Mouse (Mus musculus) lung, postnatal 0 days (tissue): Measurements from ENCODE around the gene Rras. TPM values are rescaled to one million over a fixed set of nuclear protein-coding genes. Genes with fewer than 3 reads are reported as not detected.

Experiments used
- ATAC-seq: fragments of 200-750 bp; cut with Nextera tagmentation; 2 replicates; pipeline ENCODE4 v1.8.0; 2017; ENCODE audit warnings: moderate library complexity
- DNase-seq: peaks from one replicate; pipeline ENCODE4 v3.0.0-alpha.2; 2016; ENCODE audit warnings: low spot score
- H3K27ac ChIP-seq: fragments of 300-500 bp; sonication (generic); 2 replicates; pipeline ENCODE4 v1.5.1; 2014; ENCODE audit warnings: antibody characterized with exemption, mild to moderate bottlenecking, low read length, mixed read lengths
- H3K27me3 ChIP-seq: fragments of 300-500 bp; sonication (generic); replicated peaks from 2 replicates; pipeline ENCODE4 v1.6.1; 2014; ENCODE audit warnings: low read length, mixed read lengths; ENCODE audit not compliant: insufficient read depth
- H3K36me3 ChIP-seq: fragments of 300-500 bp; sonication (generic); 2 replicates; pipeline ENCODE4 v1.6.1; 2014; ENCODE audit warnings: low read length, mixed read lengths; ENCODE audit not compliant: insufficient read depth
- H3K4me1 ChIP-seq: fragments of 300-500 bp; sonication (generic); 2 replicates; pipeline ENCODE4 v1.6.1; 2014; ENCODE audit warnings: antibody characterized with exemption, low read depth, low read length, mixed read lengths; ENCODE audit not compliant: insufficient read depth
- H3K4me2 ChIP-seq: fragments of 300-500 bp; sonication (generic); replicated peaks from 2 replicates; pipeline ENCODE4 v1.6.1; 2014; ENCODE audit warnings: low read depth, mild to moderate bottlenecking, low read length, moderate library complexity, mixed read lengths
- H3K4me3 ChIP-seq: fragments of 300-500 bp; sonication (generic); 2 replicates; pipeline ENCODE4 v1.5.1; 2014; ENCODE audit warnings: low read depth, low read length
- H3K9ac ChIP-seq: fragments of 300-500 bp; sonication (generic); replicated peaks from 2 replicates; pipeline ENCODE4 v1.6.1; 2014; ENCODE audit warnings: low read depth, mild to moderate bottlenecking
- H3K9me3 ChIP-seq: fragments of 300-500 bp; sonication (generic); 2 replicates; pipeline ENCODE4 v1.6.1; 2016; ENCODE audit warnings: low read length, mixed read lengths
- CTCF ChIP-seq: IDR thresholded peaks from 2 replicates; pipeline ENCODE4 v1.5.1; 2016; ENCODE audit warnings: antibody characterized with exemption, mild to moderate bottlenecking
- EP300 ChIP-seq: IDR thresholded peaks from 2 replicates; pipeline ENCODE4 v1.6.1; 2016; ENCODE audit warnings: antibody characterized with exemption, mild to moderate bottlenecking, control low read depth
- WGBS: fragments of 180-500 bp; shearing (Covaris S2); extraction: QIAGEN DNeasy Blood & Tissue Kit; methylation state at CpG from one replicate; pipeline ENCODE4 v1.1.7; 2014; 5-methylcytosine and 5-hydroxymethylcytosine counted together
- polyA plus RNA-seq: library from polyadenylated mRNA; unstranded; fragments of >200 nt; fragmentation: Nextera tagmentation; extraction: Ambion mirVana; gene quantifications from 2 replicates; pipeline ENCODE4 v1.2.1, GENCODE M21; 2015

Rras gene
- polyA plus RNA-seq, 1 experiment from 2014 or later, result 160 TPM

- H3K4me2 ChIP-seq, result no peak overlapping the region
- no peak for TF ChIP-seq EP300
- TF ChIP-seq CTCF, result no peak
- peaks cover 50% of the 10 kb centered on the region for H3K36me3 ChIP-seq
- H3K4me3 ChIP-seq, result no peak overlapping the region
- H3K9me3 ChIP-seq, result no peaks in the 10 kb centered on the region
- H3K4me1 ChIP-seq, result no peaks in the 10 kb centered on the region
- 82% methylated on average over 11 of the region's 11 CpGs for WGBS
- no peak for DNase-seq
- no peaks in the 10 kb centered on the region for H3K27me3 ChIP-seq
- H3K9ac ChIP-seq, result no peak overlapping the region
- no peak overlapping the region for H3K27ac ChIP-seq
- no peak for ATAC-seq
Measured at GRCm38 (mm10) chr7:45028351-45028750, 10.6 kb downstream of the Rras start.

GRCm38 (mm10) chr7:45029995-45030394 is 12.2 kb downstream of the Rras start:
- DNase-seq (no peak), ATAC-seq (no peak)
- TF ChIP-seq EP300 (no peak), CTCF (no peak)
- Histone ChIP-seq H3K27me3 (no peaks in the 10 kb centered on the region), H3K36me3 (peaks cover 55% of the 10 kb centered on the region), H3K9ac (no peak overlapping the region), H3K9me3 (no peaks in the 10 kb centered on the region), H3K4me2 (no peak overlapping the region), H3K4me3 (no peak overlapping the region), H3K4me1 (no peaks in the 10 kb centered on the region), H3K27ac (no peak overlapping the region)
- WGBS, result 89% methylated on average over 6 of the region's 6 CpGs

GRCm38 (mm10) chr7:45030857-45031256 is 13.1 kb downstream of the Rras start:
- Histone ChIP-seq H3K9me3 (no peaks in the 10 kb centered on the region), H3K27ac (no peak overlapping the region), H3K4me3 (no peak overlapping the region), H3K9ac (no peak overlapping the region), H3K4me2 (no peak overlapping the region), H3K4me1 (no peaks in the 10 kb centered on the region), H3K27me3 (no peaks in the 10 kb centered on the region), H3K36me3 (peaks cover 55% of the 10 kb centered on the region)
- no peak for TF ChIP-seq CTCF
- no peak for TF ChIP-seq EP300
- no peak for DNase-seq
- WGBS, result 96% methylated on average over 8 of the region's 8 CpGs
- no peak for ATAC-seq

DNA sequence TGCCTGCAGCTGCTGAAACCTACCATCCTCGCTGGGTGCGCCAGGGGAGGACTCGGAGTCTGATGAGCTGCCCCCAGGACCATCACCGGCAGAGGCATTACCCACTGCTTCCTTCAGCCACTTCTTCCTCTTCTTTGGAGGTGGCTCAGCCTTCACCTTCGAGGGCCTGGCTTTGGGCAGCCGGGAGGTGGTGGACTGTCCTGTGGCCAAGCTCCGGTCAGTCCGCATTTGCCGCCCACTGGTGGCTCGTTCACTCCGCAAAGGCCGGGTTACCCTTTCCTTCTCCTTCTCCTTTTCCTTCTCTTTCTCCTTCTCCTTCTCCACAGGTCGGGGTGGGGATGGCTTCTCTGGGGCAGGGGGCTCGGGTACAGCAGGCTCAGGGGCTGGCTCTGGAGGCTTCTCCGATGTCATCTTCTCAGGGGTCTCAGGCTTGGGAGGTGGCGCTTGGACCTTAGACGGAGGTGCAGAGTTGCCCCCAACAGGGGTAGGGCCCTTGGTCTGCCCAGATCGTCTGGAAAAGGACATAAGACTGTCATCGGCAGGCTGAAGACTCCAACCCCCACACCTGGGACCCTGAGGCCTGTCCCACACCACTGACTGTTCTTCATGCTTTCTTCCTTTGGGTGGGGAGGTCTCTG is 16.1 kb downstream of the Rras start:
- no peaks in the 10 kb centered on the region for H3K4me1 ChIP-seq
- DNase-seq, result no peak
- 93% methylated on average over 19 of the region's 19 CpGs for WGBS
- no peak for ATAC-seq
- no peaks in the 10 kb centered on the region for H3K9me3 ChIP-seq
- H3K4me3 ChIP-seq, result no peak overlapping the region
- H3K36me3 ChIP-seq, result peaks cover 38% of the 10 kb centered on the region
- H3K9ac ChIP-seq, result no peak overlapping the region
- no peak overlapping the region for H3K4me2 ChIP-seq
- no peak for TF ChIP-seq CTCF
- TF ChIP-seq EP300, result no peak
- no peak overlapping the region for H3K27ac ChIP-seq
- no peaks in the 10 kb centered on the region for H3K27me3 ChIP-seq

GRCm38 (mm10) chr7:45035631-45036030 is 17.9 kb downstream of the Rras start:
- ATAC-seq (no peak), DNase-seq (no peak)
- WGBS, result 84% methylated on average over 3 of the region's 3 CpGs

DNA sequence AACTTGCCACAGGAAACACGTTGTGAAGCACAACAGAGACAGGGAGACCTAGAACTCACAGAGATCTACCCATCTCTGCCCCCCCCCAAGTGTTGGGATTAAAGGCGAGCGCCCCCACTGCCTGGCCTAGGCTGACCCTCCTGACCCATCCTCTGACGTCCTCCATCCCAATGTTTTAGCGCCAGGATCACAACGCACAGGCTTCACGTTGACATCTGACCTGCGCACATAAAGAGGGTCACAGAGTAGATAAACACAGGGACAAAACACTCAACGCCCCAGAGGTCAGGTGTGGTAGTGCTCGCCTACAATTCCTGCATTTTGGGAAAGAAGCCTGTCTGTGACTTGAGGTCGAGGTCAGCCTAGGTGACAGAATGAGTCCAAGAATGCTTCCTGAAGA is 18.9 kb downstream of the Rras start:
- ATAC-seq (no peak), DNase-seq (no peak)
- no peak overlapping the region for H3K4me3 ChIP-seq
- H3K9me3 ChIP-seq, result no peaks in the 10 kb centered on the region
- no peaks in the 10 kb centered on the region for H3K27me3 ChIP-seq
- no peak overlapping the region for H3K4me2 ChIP-seq
- no peak overlapping the region for H3K27ac ChIP-seq
- WGBS, result 77% methylated on average over 11 of the region's 11 CpGs
- no peaks in the 10 kb centered on the region for H3K4me1 ChIP-seq
- H3K9ac ChIP-seq, result no peak overlapping the region
- TF ChIP-seq EP300, result no peak
- no peak for TF ChIP-seq CTCF
- peaks cover 30% of the 10 kb centered on the region for H3K36me3 ChIP-seq

More at GRCm38 (mm10) chr7:45035631-45036030, 17.9 kb downstream of the Rras start:
- H3K4me2 ChIP-seq, result no peak overlapping the region
- no peak overlapping the region for H3K4me3 ChIP-seq
- H3K27ac ChIP-seq, result no peak overlapping the region
- H3K27me3 ChIP-seq, result no peaks in the 10 kb centered on the region
- H3K9ac ChIP-seq, result no peak overlapping the region
- H3K4me1 ChIP-seq, result no peaks in the 10 kb centered on the region
- H3K36me3 ChIP-seq, result peaks cover 34% of the 10 kb centered on the region
- no peak for TF ChIP-seq CTCF
- TF ChIP-seq EP300, result no peak
- no peaks in the 10 kb centered on the region for H3K9me3 ChIP-seq
